Mouse (Mus musculus): ENCODE measurements around the gene Pyroxd1. TPM values are rescaled to one million over a fixed set of nuclear protein-coding genes. Genes with fewer than 3 reads are reported as not detected.

The Pyroxd1 gene
- polyA plus RNA-seq (2014; fragmentation: Illumina TruSeq; extraction: RNeasy Lipid Tissue Mini Kit (QIAGEN cat#74804); ENCODE audit: insufficient read depth, low read depth, low replicate concordance), result 5.6 TPM

GRCm38 (mm10) chr6:142345440-142346038 is at the start of gene Pyroxd1:
Pyroxd1 (plus strand) TSS chr6:142345654.

GRCm38 (mm10) chr6:142298098-142298497 is 47.4 kb upstream of the Pyroxd1 start, which contains the start of gene Iapp:
Iapp (plus strand) TSS chr6:142298423.

GRCm38 (mm10) chr6:142322881-142323280 is 22.6 kb upstream of the Pyroxd1 start, which contains the start of gene Slco1a5:
Slco1a5 (minus strand) TSS chr6:142322981.

GRCm38 (mm10) chr6:142387011-142387754 is 41.7 kb downstream of the Pyroxd1 start, which contains the start of the genes Recql and Golt1b:
Recql (minus strand) TSS chr6:142387087.
Golt1b (plus strand) TSS chr6:142387221.

Other genes starting within 250 kb of the Pyroxd1 start
- gene Slco1a6, start 137.1 kb upstream of the Pyroxd1 start, polyA plus RNA-seq (2014; fragmentation: Illumina TruSeq; extraction: RNeasy Lipid Tissue Mini Kit (QIAGEN cat#74804); ENCODE audit: insufficient read depth, low read depth, low replicate concordance), result not detected
- gene Iapp, start 47.2 kb upstream of the Pyroxd1 start, polyA plus RNA-seq (2014; fragmentation: Illumina TruSeq; extraction: RNeasy Lipid Tissue Mini Kit (QIAGEN cat#74804); ENCODE audit: insufficient read depth, low read depth, low replicate concordance), result not detected
- 1.1 TPM for gene Slco1a5, start 22.7 kb upstream of the Pyroxd1 start, polyA plus RNA-seq (2014; fragmentation: Illumina TruSeq; extraction: RNeasy Lipid Tissue Mini Kit (QIAGEN cat#74804); ENCODE audit: insufficient read depth, low read depth, low replicate concordance)
- gene Recql, start 41.4 kb downstream of the Pyroxd1 start, polyA plus RNA-seq (2014; fragmentation: Illumina TruSeq; extraction: RNeasy Lipid Tissue Mini Kit (QIAGEN cat#74804); ENCODE audit: insufficient read depth, low read depth, low replicate concordance), result 9.8 TPM
- 20.6 TPM for gene Golt1b, start 41.6 kb downstream of the Pyroxd1 start, polyA plus RNA-seq (2014; fragmentation: Illumina TruSeq; extraction: RNeasy Lipid Tissue Mini Kit (QIAGEN cat#74804); ENCODE audit: insufficient read depth, low read depth, low replicate concordance)
- 0.65 TPM for gene Spx, start 67.8 kb downstream of the Pyroxd1 start, polyA plus RNA-seq (2014; fragmentation: Illumina TruSeq; extraction: RNeasy Lipid Tissue Mini Kit (QIAGEN cat#74804); ENCODE audit: insufficient read depth, low read depth, low replicate concordance)
- gene Gys2, start 127.5 kb downstream of the Pyroxd1 start, polyA plus RNA-seq (2014; fragmentation: Illumina TruSeq; extraction: RNeasy Lipid Tissue Mini Kit (QIAGEN cat#74804); ENCODE audit: insufficient read depth, low read depth, low replicate concordance), result 0.49 TPM
- gene Ldhb, start 162.3 kb downstream of the Pyroxd1 start, polyA plus RNA-seq (2014; fragmentation: Illumina TruSeq; extraction: RNeasy Lipid Tissue Mini Kit (QIAGEN cat#74804); ENCODE audit: insufficient read depth, low read depth, low replicate concordance), result 306 TPM
- gene Kcnj8, start 226.0 kb downstream of the Pyroxd1 start, polyA plus RNA-seq (2014; fragmentation: Illumina TruSeq; extraction: RNeasy Lipid Tissue Mini Kit (QIAGEN cat#74804); ENCODE audit: insufficient read depth, low read depth, low replicate concordance), result 7.5 TPM

All from lung, adult 10 weeks (tissue).